Mouse (Mus musculus): ENCODE measurements around the gene Vmn2r7.
"Not testable (repeated sequence)": the region's sequence is repeated elsewhere in the genome, so short reads cannot be mapped to it uniquely, and the experiment has no call there.

The Vmn2r7 gene

DNA sequence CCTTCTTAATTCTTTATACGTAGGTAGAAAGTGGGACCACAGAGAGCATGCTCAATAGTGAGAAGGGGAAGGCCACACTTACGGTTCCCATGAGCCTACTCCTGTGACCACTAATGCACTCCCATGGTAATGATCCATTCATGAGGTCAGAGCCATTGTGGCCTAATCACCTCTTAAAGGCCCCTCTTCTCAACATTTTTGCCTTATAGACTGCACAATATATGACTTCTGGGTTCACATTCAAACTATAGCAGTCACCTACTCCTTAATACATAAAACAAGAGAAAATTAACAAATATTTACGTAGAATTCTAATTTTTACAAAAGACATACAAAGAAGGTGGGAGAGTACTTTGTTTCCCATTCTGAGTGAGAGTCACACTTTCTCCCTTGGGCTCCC lies at the start of gene Vmn2r7:
Gene Vmn2r7 (minus strand): TSS at position 101 of the 400 bp plus-strand sequence.
- DNase-seq (ENCODE audit: low read depth, low spot score), result not testable (repeated sequence)

DNA sequence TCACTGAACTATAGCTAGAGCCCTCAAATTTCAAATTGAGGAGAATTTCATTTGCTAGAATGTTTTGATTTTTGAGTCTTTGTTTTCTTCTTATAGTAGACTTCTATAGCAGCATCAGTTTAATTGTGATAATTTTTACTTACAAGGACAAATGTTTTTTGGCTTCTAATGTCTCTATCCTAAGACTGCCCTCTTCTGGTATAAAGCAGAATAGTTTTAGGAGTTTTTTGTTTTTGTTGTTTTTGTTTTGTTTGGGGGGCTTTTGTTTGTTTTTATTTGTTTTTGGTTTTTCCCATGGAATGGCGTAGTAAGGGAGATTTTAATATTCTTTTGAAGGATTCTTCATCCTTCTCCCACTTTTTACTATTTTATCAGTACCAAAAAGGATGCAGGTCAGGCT lies 45.2 kb upstream of the Vmn2r7 start:
- DNase-seq (ENCODE audit: low read depth, low spot score), result no peak

DNA sequence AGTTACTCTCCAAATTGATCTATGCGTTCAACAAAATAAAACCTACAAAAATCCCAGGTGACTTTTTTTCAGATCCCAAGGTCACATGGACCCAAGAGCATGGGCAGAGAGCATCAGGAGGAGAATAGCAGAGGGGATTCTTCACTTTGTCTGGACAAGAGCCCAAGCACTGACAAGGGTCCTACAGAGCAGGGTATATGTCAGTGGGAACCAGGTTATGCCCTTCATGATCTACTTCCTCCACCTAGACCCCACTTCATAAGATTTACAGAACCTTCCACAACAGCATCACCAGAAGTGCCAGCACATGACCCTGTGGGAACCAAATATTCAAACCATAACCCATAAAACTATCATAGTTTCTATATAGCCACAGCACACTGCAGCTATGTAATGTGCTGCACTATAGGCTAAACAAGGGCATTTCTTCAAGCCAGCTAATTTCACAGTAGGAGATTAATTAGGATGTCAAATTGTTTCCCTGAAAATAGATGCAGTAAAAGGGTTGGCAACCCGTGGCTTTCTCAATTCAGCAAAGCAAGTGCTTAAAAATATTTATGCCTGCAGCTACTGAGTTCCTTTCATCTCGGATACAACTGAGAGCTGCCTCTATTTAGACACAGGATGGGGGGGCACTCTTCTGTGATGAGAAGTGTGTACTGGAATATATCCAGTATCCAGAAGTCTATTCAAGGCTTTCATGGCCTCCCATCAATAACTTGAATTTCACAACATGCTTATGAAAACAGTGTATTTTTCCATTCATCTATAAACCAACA lies 33.8 kb upstream of the Vmn2r7 start:
- no peak for DNase-seq (ENCODE audit: low read depth, low spot score)

DNA sequence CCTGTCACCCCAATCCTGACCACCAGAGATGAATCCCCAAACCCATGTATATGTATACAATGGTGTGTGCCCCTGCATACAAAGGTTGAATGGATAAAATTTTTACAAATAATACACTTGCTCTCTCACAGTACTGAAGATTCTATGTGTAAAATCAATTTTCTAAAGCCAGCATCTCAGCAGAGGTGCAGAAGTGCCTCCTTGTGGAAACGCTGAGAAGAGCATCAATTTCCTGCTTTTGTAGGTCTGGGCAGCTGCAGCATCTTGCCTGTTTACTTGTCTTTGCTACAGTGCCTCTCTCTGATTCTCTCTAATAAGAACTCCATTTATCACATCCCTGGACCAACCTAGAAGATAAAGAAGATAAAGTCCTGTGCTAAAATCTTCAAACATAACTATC lies 32.1 kb upstream of the Vmn2r7 start:
- no peak for DNase-seq (ENCODE audit: low read depth, low spot score)

DNA sequence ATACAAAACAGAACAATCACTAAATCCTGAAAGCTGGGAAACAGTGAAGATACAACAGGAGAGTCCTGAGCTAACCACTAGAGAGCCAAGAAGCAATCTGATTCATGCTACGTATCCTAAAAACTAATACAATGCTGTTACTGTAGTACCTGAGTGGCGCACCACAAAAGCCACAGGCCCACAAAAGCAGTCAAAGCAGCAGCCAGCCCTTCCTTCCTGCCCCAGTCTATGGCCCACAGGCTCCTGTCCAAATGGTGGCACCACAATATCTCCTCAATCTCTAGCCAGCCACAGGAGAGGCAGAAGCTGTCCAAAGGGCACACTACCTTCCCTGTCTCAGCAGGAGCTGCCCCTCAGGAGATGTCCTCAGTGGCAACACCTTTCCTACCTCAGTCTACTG lies 1.7 kb downstream of the Vmn2r7 start:
- DNase-seq (ENCODE audit: low read depth, low spot score), result no peak

GRCm38 (mm10) chr3:64842299-64842698 lies 2.3 kb downstream of the Vmn2r7 start:
- peak; percentile 63 for DNase-seq (ENCODE audit: low read depth, low spot score)

- no peak for DNase-seq (ENCODE audit: low read depth, low spot score)
These were observed 13.4 kb downstream of the Vmn2r7 start for GRCm38 (mm10) chr3:64831134-64831533.

DNA sequence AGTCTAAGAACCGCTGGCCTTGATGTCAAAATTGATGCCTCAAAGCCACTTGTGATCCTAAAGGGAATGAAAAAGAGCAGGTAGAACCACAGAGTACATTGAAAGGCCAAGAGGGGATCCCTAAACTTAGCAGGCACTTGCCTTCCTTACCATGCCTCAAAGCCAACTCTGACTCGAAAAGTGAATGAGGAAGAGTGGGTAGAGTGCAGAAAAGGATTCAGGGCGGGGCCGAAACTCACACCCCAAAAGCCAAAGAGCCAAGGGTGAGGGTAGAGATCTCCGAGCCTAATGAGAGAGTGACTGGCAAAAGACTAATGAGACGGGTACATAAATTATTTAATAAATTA lies 53.3 kb downstream of the Vmn2r7 start:
- no peak for DNase-seq (ENCODE audit: low read depth, low spot score)

DNA sequence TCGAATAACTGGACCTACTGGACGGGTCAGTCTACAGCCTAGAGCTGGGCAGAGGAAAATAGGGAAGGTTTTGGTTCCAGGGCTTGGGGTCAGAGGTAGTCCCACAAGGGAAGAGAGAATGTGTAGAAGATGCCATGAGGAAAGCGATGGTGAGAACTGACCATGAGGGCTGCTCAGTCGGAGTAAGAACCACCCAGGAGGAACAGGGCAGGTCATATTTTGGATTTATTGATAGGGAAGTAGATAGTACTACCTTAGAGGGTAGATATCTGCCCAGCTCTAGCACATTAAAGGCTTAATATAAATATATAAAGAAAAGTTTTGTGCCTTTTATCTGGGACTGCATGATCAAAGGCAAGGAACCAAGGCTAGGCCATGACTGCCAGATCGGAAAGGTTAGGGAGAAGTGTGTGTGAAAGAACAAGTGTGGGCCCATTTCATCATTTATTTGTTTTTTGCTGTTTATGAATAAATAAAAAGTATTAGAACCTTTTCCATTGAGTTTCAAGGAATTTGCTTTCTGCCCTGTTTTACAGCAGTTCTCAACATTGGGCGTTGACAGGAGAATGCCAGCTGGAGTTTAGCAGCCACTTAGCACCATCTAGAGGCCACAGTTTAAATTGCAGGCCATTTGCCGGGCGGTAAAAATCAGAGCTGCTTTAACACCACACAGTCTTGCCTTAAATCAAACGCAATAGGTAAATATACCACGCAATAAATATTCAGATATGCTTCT lies 53.9 kb downstream of the Vmn2r7 start:
- peak; percentile 44 for DNase-seq (ENCODE audit: low read depth, low spot score)

- DNase-seq (ENCODE audit: low read depth, low spot score), result no peak
These were observed 61.7 kb downstream of the Vmn2r7 start for GRCm38 (mm10) chr3:64782901-64783300.

GRCm38 (mm10) chr3:64772132-64772531 lies 72.4 kb downstream of the Vmn2r7 start:
- no peak for DNase-seq (ENCODE audit: low read depth, low spot score)

DNA sequence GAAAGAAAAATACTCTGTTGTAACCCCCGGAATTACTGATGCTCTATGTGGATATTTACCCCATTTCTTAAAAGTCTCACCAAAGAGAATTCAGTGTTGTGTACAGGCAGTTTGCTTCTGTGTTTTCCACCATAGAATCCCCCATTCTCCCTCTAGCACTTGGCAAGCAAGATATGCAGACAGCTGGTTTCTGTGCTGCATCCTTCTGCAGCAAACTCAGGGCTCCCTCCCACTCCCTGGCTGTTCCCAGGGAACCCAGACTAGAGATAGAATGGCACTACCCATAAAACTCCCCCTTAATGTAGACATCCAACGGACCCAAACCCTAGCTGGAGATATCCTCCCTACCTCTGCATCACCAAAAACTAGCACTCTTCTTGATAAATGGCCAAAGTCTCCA lies 88.4 kb downstream of the Vmn2r7 start:
- DNase-seq (ENCODE audit: low read depth, low spot score), result no peak

- not testable (repeated sequence) for DNase-seq (ENCODE audit: low read depth, low spot score)
These were observed 117.2 kb downstream of the Vmn2r7 start for GRCm38 (mm10) chr3:64727187-64727970.

- DNase-seq (ENCODE audit: low read depth, low spot score), result not testable (repeated sequence)
These were observed 118.8 kb downstream of the Vmn2r7 start for GRCm38 (mm10) chr3:64725736-64726135.

GRCm38 (mm10) chr3:64676069-64676468 lies 168.5 kb downstream of the Vmn2r7 start:
- DNase-seq (ENCODE audit: low read depth, low spot score), result not testable (repeated sequence)
